Mouse (Mus musculus) 3134 (cell line): ENCODE measurements around the gene Exosc10.
A peak's percentile ranks its signal among the peaks of the same experiment; 100 is the strongest.

Source experiments
- DNase-seq: peaks from one replicate; pipeline ENCODE4 v3.0.0-alpha.2; 2011; ENCODE audit warnings: low spot score; ENCODE audit not compliant: insufficient read length; ENCODE audit errors: extremely low read depth

The Exosc10 gene

GRCm38 (mm10) chr4:148604141-148604540, 45.9 kb downstream of the Exosc10 start:
- DNase-seq = no peak

- peak; percentile 30 for DNase-seq
Measured at GRCm38 (mm10) chr4:148604541-148605165, 46.4 kb downstream of the Exosc10 start.

- peak; percentile 38 for DNase-seq
Measured at GRCm38 (mm10) chr4:148607758-148608157, 49.5 kb downstream of the Exosc10 start.

DNA sequence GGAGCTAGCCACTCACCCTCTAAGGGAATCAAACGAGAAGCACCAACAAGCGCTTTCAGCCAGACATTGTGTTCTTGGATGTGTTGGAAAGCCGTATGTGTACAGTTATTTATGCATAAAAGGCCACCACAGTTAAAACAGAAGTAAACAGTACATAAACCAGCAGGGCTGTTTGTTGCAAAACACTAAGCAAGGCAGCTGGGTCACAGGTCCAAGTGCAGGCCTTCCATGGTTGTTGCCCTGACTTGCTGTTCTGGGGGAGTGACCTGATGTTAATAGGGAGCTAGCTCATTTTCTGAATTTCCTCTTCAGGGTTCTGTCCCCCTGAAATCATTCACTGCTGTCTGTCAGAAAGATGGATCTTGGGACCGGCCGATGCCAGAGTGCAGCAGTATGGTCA, 51.6 kb downstream of the Exosc10 start:
- DNase-seq = no peak

DNA sequence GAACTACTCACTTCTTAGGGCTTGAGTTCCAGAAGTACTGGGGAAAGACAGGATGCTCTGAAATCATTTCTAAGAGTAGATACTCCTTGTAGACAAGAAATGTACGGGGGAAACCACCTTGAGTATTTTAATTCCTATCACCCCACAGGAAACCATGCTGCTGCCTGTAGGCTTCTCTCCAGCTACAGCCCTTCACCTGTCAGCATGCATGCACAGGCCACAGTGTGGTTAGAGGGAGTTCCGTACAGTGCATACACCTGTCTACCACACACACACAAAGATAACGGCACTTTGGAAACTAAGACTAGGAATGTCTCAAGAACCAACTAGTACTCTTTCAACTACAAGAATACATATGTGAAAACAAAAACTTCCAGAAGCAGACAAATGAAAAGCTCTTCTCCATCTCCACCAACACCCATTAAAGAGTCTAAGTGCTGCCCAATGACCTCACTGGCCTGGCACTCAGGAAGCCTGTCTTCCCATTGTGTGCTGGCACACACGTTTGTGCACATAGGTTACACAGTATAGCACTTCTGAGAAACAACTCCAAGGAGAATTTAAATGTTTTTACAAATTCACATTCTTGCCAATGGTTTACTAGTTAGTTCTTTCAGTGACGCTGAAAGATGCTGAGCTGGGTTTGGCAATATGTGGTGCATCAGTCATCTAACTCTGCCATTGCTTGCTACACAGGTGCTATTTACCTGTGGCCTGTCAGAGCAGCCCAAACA, 52.6 kb downstream of the Exosc10 start:
- DNase-seq = no peak

DNA sequence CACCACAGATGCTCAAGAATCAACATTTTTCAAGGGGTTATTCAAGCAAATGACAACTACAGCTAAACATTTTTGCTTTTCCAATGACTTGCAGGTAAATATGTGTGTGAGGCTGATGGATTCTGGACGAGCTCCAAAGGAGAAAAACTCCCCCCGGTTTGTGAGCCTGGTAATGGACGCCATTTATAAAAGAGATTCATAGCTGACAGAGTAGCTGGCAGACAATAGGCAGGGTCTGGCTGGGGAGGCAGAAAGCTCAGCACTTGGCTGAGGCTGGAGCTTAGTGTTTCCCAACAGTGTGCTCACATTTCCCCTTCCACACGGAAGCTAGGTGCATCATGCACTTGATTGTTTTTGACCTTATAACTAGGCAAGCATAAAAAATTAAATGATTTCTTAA, 54.3 kb downstream of the Exosc10 start:
- no peak for DNase-seq

GRCm38 (mm10) chr4:148613738-148614137, 55.5 kb downstream of the Exosc10 start:
- no peak for DNase-seq

- DNase-seq = no peak
Measured at GRCm38 (mm10) chr4:148619805-148620204, 61.6 kb downstream of the Exosc10 start.

DNA sequence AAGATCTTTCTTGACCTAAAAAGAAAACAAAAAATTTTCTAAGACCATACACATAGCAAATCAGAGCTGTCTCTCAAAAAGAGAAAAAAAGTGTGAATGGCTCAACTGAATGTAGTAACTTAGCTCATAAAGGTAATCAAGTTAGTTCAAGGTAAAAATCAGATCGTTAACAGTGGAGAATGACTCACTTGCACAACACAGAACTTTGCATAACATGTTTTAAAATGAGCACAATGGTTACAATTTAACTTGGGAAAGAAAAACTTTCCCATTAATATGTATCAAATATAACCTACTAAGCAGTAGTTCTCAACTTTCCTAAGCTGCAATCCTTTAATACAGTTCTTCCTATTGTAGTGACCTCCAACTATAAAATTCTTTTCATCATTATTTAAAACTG, 62.5 kb downstream of the Exosc10 start:
- DNase-seq = no peak

- DNase-seq = no peak
Measured at GRCm38 (mm10) chr4:148622485-148622884, 64.3 kb downstream of the Exosc10 start.

DNA sequence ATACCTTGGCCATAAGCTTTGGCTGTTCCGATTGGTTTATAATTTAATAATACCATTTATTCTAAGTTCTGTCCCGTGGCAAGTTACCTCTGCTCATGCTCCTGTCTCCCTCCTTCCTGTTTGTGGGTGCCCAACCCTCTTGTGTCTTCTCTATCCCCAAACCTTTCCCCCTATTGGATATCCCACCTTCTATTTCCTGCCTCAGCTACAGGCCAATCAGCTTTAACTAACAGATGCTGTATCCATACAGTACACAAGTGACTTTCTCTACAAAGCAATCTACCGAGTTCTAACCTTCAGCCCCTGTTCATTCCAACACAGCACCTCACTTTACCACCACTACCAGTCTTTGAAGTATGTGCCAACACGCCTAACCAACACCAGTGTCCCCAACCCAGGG, 65.4 kb downstream of the Exosc10 start:
- no peak for DNase-seq

- DNase-seq = no peak
Measured at GRCm38 (mm10) chr4:148625010-148625409, 66.8 kb downstream of the Exosc10 start.

DNA sequence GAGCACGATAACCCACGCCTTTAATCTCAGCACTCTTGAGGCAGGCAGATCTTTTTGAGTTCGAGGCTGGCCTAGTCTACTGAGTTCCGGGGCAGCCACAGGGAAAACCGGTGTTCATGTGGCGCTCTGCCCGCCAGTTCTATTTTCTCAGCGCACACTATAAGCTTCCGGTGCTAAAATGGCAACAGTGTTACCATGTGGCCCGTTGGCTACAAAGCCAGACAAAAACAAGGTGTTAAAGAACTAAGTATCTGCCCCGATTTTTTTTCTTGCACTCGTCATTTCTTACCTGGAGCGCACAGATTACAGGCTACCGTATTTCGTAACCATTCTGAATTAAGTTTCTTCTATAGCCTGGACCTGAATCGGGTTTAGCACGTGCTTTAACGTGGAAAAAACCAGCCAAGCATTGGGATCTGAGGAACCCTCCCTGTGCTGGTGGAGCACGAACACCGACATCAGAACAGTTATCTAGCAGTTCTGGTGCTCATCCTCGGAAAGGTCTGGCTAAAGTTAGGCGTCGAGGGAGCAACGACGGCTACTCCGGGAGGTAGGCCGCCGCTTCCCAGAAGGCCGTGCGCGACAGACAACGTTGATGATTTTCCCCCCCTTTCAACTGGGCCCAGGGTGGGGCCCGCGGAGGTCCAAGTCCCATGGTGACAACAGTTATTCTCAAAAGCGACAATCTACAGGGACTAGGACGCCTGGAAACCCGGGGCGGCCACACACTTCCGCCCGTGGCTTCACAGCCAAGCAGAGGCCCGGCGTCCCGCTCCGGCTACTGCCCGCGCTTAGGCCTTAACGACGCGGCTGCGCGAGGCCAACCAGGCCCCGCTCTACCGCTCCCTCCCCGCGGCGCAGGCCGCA, 67.8 kb downstream of the Exosc10 start:
- DNase-seq = peak; percentile 83

- DNase-seq = peak; percentile 91
Measured at GRCm38 (mm10) chr4:148626623-148627185, 68.5 kb downstream of the Exosc10 start, which contains the start of gene Tardbp. Gene Tardbp, minus strand, starts transcription at chr4:148627019.

DNA sequence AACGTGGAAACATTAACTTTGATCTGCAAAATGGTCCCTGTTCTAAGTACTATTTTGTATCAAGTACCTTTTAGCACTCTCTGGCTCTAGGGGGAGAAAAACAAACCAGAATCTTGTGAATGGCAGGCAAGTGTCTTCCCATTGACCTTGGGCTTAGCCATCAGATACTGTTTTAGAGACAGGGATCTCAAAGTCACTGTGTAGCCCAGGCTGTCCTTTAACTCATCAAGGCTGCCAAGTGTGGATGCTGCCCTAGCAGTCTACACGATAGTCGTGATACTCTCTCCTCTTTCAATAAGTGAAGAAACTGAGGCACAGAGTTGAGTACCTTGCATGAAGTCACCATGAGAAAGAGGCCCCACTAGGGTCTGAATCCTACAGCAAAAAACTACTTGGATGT, 69.0 kb downstream of the Exosc10 start:
- DNase-seq = no peak
